ENCODE assay signal across 8 mouse cellular contexts in the genomic region with DNA sequence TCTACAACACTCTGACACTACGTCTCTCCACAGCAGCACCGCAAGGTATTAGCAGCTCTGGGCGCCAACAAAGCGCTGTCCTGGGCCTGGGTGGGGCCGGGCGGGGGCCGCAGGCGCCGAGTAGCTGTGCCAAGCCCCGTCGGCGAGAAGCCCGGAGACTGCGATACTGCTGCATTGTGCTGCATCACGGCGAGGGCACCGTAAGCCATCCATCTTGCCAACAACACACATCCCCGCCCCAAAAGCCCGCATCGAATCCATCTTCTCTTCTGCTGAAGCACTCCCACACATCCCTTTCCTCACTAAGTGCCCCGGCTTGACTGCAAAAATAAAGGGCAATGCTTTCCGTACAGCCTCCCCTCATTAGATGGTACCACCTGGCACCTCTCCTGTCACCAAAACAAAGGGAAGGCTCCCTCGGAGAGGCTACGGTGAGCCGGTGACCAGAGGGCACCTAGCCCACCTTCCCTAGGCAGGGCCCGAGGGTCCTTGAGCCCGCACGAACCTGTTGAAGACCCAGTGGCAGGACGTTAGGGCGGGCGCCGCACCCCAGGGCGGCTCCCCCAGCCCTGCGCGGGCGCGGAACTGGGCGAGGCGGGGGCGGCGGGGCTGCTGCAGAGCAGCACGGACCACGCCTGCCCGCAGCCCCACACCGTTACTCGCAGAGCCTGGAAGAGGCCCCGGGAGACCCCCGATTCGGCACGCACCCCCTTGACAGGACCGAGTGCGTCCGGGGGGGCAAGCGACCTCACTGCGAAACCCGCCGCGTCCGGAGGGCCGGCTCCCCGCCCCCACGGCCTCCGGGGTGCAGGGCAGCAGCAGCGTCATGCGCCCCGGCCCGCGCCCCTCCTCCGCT. TPM values are rescaled to one million over a fixed set of nuclear protein-coding genes. Genes with fewer than 3 reads are reported as not detected.
DNase-seq lines count a peak whose midpoint lies in the region; ATAC-seq and TF ChIP-seq lines count a peak whose summit lies in the region.

No protein-coding gene starts in this region.

- peak overlapping the region; percentile 97 for H3K4me3 ChIP-seq in E14TG2a.4 (replicated peaks; ENCODE audit: low read length)
- H3K4me3 ChIP-seq in brown adipose tissue, adult 24 weeks (ENCODE audit: insufficient read depth, low read depth, low read length): peak overlapping the region; percentile 97
- H3K4me3 ChIP-seq in forebrain, embryonic 14.5 days (ENCODE audit: low read depth, low read length): peak overlapping the region; percentile 98
- H3K4me3 ChIP-seq in layer of hippocampus, adult 2 months: peak overlapping the region; percentile 94
- peak overlapping the region; percentile 99 for H3K4me3 ChIP-seq in neural tube, embryonic 15.5 days (replicated peaks)

- under 1% methylated on average over 54 of the region's 69 CpGs for WGBS in forebrain, embryonic 14.5 days
- under 1% methylated on average over 63 of the region's 69 CpGs for WGBS in neural tube, embryonic 15.5 days

- peak overlapping the region; percentile 97 for H3K27ac ChIP-seq in brown adipose tissue, adult 24 weeks (replicated peaks; ENCODE audit: low read depth, low read length)
- peak overlapping the region; percentile 92 for H3K27ac ChIP-seq in forebrain, embryonic 14.5 days (ENCODE audit: low read depth, low read length)
- peak overlapping the region; percentile 99 for H3K27ac ChIP-seq in layer of hippocampus, adult 2 months
- peak overlapping the region; percentile 97 for H3K27ac ChIP-seq in neural tube, embryonic 15.5 days (replicated peaks)

- ATAC-seq in forebrain, embryonic 14.5 days: peak; percentile 74
- peak; percentile 80 for ATAC-seq in neural tube, embryonic 15.5 days (ENCODE audit: low FRiP score)

- intact Hi-C loops in heart, postnatal 25 days (cut with DNase I): loop anchor here (2.0 to 10.0 kb wide), 6 partner anchors 35 to 380 kb away; a partner anchor contains a TSS

- peak overlapping the region; percentile 64 for H3K4me2 ChIP-seq in forebrain, embryonic 14.5 days (ENCODE audit: low read length)
- H3K4me2 ChIP-seq in neural tube, embryonic 15.5 days: peak overlapping the region; percentile 69

- peak overlapping the region; percentile 94 for H3K9ac ChIP-seq in forebrain, embryonic 14.5 days (ENCODE audit: low read length)
- peak overlapping the region; percentile 100 for H3K9ac ChIP-seq in neural tube, embryonic 15.5 days (replicated peaks)

- peak; percentile 72 for DNase-seq in forebrain, embryonic 14.5 days (ENCODE audit: low spot score)
- DNase-seq in heart, postnatal 25 days (ENCODE audit: low spot score): peak; percentile 50
- peak; percentile 62 to 63 for DNase-seq in layer of hippocampus, adult 2 months (ENCODE audit: low spot score in 2 of 2)
- DNase-seq in lung, adult 18-20 months: peak; percentile 65 to 75
- peak; percentile 28 for DNase-seq in thymus, postnatal 25 days

- no peaks in the 10 kb centered on the region for H3K9me3 ChIP-seq in E14TG2a.4 (ENCODE audit: low read length)
- H3K9me3 ChIP-seq in forebrain, embryonic 14.5 days (replicated peaks; ENCODE audit: control insufficient read depth, low read length): no peaks in the 10 kb centered on the region
- H3K9me3 ChIP-seq in neural tube, embryonic 15.5 days (replicated peaks): no peaks in the 10 kb centered on the region

- H3K4me1 ChIP-seq in E14TG2a.4 (replicated peaks; ENCODE audit: low read depth, low read length): peaks cover 17% of the 10 kb centered on the region
- peaks cover 4% of the 10 kb centered on the region; the same call in 1 of the 2 replicates for H3K4me1 ChIP-seq in brown adipose tissue, adult 24 weeks (ENCODE audit: control insufficient read depth, insufficient read depth, insufficient read length, low read length)
- peaks cover 11% of the 10 kb centered on the region for H3K4me1 ChIP-seq in forebrain, embryonic 14.5 days (ENCODE audit: control insufficient read depth, insufficient read depth, low read length)
- H3K4me1 ChIP-seq in neural tube, embryonic 15.5 days: peaks cover 35% of the 10 kb centered on the region

- no peaks in the 10 kb centered on the region for H3K36me3 ChIP-seq in E14TG2a.4 (ENCODE audit: insufficient read depth, low read length)
- H3K36me3 ChIP-seq in forebrain, embryonic 14.5 days (ENCODE audit: control insufficient read depth, insufficient read depth, low read length): no peaks in the 10 kb centered on the region
- no peaks in the 10 kb centered on the region for H3K36me3 ChIP-seq in neural tube, embryonic 15.5 days

- no peak for TF ChIP-seq CTCF in E14TG2a.4 (conservative IDR thresholded peaks at IDR 0.05; ENCODE audit: low read length)
- TF ChIP-seq CTCF in layer of hippocampus, adult 2 months (conservative IDR thresholded peaks at IDR 0.05): no peak

- peaks cover 31% of the 10 kb centered on the region for H3K27me3 ChIP-seq in E14TG2a.4 (ENCODE audit: insufficient read depth, low read length)
- H3K27me3 ChIP-seq in forebrain, embryonic 14.5 days (replicated peaks; ENCODE audit: control insufficient read depth, insufficient read depth, low read length): peaks cover 4% of the 10 kb centered on the region; the same call in 1 of the 2 replicates
- H3K27me3 ChIP-seq in neural tube, embryonic 15.5 days (replicated peaks): no peaks in the 10 kb centered on the region

RNA-seq across cellular contexts. Expression of a gene that starts 0.7 kb away (rescaled TPM):
- 199 and 225 TPM in 2 replicates for polyA plus RNA-seq in brown adipose tissue, adult 24 weeks (2012; ENCODE audit: insufficient read depth, insufficient read length, missing spikeins)
- 101 and 114 TPM in 2 replicates for polyA plus RNA-seq in forebrain, embryonic 14.5 days (2014; fragmentation: Nextera tagmentation; extraction: Ambion mirVana)
- 100 to 1,000 TPM; 487 to 529 TPM for total RNA-seq in heart, postnatal 25 days (2021)
- total RNA-seq in layer of hippocampus, adult 2 months (2021): 100 to 1,000 TPM; 564 to 576 TPM
- polyA plus RNA-seq in neural tube, embryonic 15.5 days (2015; fragmentation: Nextera tagmentation; extraction: Ambion mirVana): 180 and 181 TPM in 2 replicates

Comparison
In these comparisons a context has a peak if more than half of its experiments do, and no peak if none do; other contexts are left out.
1. Peak in every context shown above with its lines: DNase-seq, ATAC-seq, H3K4me3 ChIP-seq and H3K27ac ChIP-seq.